Mouse (Mus musculus): ENCODE measurements at regions not wholly inside any gene's neighbourhood (a gene's known extent, or its start where the extent isn't known, plus 50 kb on each side); places are given as distances from the start of the nearest gene placed in this dataset.
A peak's percentile ranks its signal among the peaks of the same experiment; 100 is the strongest.

DNA sequence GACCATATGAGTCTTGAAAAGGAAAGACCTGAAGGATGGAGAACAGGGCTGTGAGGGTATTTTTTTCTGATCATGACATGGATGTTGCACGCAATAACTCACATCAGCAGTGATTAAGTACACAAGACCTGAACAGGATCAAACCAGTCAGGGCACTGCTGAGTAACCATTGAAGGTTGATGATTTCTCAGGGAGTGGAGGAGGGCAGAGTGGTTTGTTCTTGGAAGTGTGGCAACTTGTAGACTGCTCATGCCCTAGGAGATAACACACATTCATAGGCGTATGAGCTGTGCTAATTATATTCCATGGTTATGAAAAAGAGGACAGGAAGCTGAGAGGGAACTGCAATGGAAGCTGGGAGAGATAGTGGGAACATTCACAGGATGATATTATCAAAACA lies 88.8 kb upstream of the Gpc5 start:
- DNase-seq (ENCODE audit: low read depth, low spot score): no peak

DNA sequence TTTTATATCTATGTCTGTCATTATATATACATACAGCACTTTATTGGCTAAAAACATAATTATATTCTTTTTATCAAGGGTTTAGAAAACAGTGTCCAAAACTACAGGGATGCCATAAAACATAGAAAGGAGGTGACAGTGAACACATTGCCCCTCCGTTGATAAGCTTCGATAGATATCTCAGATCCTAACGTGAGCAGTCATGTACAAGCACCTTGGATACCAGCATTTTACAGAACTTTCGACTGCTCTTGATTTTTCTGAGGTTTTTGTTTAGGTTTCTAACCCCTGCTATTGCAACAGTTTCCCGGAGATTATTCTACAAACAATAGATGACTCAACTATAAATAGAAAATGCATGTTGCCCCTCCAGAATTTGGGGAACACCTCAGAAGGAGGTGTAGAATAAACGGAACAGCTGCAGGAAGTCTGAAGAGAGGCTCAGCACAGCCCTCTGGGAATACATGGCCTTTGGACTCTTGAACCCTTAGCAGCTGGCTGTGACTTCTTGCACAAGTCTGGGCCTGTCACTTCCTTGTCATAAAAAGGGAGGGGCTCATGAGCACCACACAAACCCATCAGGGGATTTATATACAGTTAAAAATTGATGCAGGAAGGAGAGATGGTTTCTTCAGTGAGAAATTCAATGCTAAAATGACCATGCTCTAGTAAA lies 87.1 kb upstream of the Gpc5 start:
- DNase-seq (ENCODE audit: low read depth, low spot score): no peak

DNA sequence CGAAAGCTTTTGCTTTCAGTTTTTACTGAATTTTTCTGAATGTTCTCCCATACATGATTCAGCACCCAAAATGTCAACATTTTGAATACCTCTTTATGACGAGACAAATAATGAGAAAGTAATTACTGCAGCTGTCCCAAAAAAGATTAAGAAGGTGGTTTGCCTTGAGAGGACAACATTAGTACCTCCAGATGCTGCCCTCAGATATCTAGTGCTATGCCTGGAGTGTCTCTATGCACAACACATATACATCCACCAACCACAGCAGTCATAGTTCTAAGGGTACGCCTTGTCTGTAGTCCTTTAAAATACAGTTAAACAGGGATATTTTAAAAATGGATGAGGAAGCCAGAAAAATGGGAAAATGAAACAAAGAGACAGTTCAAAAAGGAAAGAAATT lies 81.1 kb upstream of the Gpc5 start:
- DNase-seq (ENCODE audit: low read depth, low spot score): no peak

DNA sequence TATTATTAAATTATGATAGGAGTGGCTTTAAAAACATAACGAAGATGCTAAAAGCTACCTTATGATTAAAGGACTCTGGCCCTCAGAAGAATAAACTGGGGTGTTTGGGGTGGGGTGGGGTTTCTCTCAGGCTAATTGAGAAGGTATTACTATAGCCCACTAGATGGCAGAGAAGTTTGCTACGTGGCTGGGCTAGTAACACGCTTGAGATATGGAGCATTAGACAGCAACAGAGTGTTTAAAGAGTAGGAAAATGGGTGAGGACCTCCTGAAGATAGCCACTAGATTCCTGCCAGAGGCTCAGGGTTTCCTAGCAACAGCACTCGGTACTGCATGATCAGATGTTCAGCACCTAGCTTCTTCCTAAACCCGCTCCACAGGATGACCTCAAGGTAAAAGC lies 76.7 kb upstream of the Gpc5 start:
- DNase-seq (ENCODE audit: low read depth, low spot score): no peak

DNA sequence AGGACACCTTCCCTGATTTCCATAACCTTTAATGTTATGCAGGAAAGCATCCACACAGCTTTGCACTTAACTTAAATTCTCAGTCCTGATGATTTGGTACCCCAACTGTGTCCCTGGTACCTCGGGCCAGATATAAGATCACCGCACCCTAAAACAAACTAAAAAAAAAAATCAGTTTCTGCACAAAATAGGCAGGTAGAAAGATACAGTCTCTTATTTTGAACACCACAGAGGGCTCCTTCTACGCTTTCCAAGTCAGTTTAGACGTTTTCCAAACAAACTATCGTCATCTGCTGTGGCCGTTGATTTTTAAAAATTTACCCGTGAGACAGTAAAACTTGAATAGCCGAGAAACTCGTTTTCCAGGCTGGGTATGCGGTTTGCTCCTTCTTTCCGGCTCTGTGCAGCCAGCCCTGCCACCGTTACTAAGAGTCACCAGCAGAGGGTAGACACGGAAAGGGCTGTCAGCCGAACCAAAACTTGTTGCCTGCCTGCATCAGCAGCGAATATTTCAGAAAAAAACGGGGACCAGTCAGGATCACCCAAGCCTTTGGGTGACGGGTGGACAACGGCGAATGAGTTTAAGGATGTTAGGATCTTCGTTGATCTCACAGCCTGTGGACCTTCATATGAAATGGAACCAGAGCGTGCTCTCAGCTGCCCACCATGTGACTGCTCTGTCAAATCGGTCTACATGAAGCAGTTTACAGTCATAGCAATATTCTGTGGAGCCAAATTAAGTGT lies 74.4 kb upstream of the Gpc5 start:
- DNase-seq (ENCODE audit: low read depth, low spot score): peak; percentile 33

DNA sequence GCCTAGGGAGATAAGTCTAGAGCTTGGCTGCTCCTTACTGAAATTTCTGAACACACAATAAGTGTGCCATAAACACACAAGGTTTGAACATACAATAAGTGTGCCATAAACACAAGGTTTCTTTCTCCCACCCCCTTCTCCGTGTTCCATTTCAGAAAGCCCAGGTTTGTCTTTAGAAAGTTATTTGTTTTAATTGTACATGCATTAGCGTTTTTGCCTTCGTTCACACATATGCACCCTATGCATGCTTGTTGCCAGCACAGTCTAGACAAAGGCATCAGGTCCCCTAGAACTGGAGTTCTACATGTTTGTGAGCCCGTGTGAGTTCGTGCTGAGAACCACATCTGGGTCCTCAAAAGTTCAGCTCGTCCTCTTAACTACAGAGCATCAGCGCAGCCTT lies 64.0 kb upstream of the Gpc5 start:
- DNase-seq (ENCODE audit: low read depth, low spot score): no peak

DNA sequence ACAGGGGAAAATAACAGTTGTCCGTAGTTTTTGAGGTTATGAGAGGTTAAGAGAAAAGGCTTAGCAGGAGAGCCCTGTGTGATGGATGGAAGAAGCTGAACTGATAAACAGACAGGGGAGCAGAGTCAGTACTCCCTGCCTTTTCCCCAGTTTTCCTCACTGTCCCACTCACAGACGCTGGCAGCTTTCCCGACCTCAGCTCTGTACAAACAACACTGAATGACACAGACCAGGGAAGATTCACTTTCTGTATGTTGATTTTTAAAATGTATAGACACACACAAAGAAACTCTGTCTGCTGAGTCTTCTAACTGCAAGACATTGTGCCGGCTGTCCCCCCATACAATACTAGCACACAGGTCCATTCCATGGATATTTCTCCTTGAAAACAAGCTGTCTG lies 60.3 kb upstream of the Gpc5 start:
- no peak for DNase-seq (ENCODE audit: low read depth, low spot score)

DNA sequence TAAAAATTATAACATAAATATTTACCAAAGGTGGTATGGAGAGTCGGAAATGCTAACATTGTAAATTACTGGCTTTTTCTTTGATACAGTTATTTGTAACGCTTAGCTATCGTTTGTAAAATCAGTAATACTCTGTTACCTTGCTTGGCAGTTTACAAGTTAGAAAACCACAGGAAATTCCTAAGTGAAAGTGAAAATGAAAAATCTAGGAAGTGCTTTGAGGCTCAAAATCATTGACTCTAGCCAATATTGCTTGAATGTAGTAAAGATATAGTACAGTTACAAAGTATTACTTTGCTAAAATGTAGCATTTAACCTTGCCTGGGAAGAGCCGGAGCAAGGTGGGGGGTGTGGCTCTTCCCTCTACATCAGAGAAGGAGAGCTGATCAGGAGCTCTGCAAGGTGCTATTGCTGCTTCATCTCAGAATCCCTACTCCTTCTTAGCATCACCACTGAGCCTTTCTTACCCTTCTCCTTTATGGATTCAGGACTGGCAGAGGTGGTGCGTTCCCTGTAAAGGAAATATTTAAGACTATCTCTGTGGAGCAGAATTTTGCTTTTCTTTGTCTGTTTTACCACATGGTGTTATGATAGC lies 58.5 kb upstream of the Gpc5 start:
- no peak for DNase-seq (ENCODE audit: low read depth, low spot score)

DNA sequence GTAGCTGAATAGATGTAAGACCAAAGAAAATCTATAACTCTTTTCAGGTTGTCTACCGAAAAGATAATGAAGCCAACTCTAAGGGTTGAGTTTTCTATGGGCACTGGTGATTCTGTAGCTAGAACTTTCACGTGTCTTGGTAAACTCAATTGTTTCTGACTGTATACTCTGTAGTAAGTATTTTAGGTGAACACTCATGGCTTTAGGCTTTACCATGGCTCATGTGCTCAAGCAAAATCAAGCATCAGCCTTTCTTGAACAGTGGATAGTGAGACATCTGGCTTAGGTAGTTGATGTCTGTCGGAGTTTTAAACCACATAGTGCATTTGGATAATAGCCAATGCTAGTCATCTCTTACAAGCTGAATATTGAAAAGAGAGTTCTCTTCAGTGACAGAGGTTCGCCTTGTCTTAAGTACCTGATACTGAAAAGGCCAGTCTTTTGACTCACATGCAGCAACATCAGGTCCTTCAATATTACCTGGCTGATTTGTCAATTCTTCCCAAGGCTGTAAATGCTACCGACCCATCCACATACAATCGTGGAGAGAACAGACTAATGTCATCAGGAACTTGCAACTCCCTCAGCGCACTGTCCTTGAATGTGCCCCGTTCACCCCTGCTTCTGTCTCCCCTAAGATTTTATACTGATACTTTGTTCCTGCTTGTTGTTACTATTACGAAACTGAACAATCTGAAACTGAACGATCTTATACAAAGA lies 57.1 kb upstream of the Gpc5 start:
- DNase-seq (ENCODE audit: low read depth, low spot score): no peak

DNA sequence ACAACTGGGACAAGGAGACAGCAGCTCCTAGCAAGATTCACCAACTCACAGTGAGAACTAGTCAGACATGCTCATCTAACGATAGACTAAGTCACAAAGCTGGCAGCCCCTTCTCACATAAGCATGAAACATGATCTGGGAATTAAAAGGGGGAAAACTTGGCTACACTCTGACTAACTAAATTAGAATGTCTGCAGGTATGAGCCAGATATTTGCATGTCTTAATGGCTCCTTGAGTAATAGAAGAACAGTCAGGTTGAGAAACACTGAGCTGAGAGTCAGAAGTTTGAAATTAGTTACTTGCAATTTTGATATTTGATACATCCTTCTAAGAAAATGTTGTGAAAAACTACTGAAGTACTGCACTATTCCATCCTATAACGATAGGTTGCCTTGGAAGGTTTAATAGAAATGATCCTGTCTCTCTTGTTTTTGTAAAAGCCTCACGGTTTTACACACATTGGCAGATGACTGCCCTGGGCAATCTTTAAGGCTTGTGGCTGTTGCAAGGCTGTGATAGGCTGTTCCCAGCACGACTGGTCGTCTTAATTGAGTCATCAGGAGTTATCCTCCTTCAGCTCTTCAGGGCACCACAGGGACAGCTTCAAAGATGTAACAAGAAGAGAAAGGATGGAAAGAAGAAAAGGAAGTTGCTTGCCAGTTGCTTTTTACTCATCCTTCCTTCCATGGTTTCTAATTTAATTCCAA lies 54.8 kb upstream of the Gpc5 start:
- no peak for DNase-seq (ENCODE audit: low read depth, low spot score)

DNA sequence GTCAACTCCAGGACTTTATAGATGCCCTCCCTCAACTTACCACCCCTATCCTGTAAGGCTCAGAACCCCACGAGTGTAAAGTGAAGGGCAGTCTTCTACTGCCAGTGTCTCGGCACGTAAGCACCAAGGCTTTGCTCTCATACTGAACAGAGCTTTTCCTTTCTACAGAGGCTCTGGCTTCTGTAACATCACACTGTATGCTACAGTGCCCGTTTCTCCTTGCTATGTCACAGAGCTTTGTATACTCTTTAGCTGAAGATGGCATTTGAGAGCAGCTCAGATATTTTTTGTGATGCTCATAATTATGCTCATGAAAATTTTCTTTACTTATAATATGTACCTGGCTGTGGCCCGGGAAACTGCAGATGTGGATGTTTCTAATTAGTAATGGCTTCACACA lies 53.2 kb upstream of the Gpc5 start:
- DNase-seq (ENCODE audit: low read depth, low spot score): no peak

DNA sequence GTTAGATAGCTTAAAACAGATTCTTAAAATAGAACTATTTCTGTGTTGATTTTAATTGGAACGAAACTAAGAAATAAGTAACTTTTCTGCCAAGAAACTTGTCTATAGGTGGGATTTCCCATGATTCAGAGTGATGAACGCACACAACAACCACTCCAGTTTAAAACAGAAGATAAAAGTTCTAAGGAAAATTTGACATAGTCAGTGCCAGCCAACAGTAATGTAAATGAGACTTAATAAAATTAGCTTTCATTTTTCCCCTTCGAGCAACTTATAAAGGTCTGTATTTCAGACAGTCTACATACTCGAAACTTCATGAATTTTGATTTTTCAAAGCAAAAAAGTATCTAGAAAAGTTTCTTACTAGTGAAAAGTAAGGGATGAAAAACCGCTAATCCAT lies 52.5 kb upstream of the Gpc5 start:
- DNase-seq (ENCODE audit: low read depth, low spot score): no peak

DNA sequence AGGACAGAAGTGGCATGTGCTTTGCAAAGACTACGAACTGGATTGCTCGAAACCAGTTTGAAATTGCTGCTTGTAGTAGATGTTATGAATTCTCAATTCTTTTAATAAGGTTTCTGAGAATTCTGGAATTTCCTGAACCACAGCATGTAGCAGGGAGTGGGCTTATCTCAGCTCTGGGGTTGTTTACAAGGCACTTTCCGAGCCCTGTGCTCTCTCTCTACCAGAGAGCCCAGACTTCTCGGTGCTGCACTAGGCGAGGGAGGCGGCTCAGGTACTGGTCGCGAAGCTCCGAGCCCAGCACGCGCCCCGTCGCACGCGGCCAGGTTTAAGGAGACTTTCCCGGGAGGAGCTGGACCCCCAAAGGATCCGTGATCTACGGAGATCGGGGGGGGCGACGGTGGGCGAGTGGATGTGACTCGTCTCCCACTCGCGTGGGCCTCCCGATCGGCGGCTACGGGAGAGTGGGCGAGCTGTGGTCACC lies 51.9 kb upstream of the Gpc5 start:
- no peak for DNase-seq (ENCODE audit: low read depth, low spot score)

DNA sequence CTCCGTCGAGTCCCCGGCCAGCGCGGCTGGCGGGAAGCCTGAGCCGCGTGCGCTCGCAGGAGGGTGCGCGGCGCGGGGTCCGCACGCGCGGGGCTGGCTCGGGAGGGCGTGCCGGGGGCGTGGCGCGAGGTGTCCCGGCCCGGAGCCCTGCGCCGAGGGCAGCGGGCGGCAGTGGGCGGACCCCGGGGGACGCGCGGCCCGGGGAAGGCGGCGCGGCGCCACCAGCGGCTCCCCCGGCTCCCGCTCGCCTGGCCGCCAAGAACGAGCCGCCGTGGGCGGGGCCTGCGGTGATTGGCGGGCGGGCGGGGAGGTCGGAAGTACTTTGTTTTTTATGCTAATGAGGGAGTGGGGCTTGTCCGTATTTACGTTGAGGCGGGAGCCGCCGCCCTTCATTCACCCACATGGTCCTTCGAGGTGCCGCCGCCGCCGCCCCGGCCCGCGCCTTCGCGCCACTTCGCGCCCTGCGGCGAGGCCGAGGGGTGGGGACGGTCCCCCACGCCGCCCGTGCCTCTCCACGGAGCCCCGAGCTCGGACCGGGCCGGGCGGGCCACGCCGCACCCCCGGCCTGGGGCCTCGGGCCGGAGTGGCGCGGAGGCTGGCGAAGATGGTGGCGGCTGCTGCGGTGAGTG lies 51.3 kb upstream of the Gpc5 start:
- peak; percentile 23 for DNase-seq (ENCODE audit: low read depth, low spot score)

DNA sequence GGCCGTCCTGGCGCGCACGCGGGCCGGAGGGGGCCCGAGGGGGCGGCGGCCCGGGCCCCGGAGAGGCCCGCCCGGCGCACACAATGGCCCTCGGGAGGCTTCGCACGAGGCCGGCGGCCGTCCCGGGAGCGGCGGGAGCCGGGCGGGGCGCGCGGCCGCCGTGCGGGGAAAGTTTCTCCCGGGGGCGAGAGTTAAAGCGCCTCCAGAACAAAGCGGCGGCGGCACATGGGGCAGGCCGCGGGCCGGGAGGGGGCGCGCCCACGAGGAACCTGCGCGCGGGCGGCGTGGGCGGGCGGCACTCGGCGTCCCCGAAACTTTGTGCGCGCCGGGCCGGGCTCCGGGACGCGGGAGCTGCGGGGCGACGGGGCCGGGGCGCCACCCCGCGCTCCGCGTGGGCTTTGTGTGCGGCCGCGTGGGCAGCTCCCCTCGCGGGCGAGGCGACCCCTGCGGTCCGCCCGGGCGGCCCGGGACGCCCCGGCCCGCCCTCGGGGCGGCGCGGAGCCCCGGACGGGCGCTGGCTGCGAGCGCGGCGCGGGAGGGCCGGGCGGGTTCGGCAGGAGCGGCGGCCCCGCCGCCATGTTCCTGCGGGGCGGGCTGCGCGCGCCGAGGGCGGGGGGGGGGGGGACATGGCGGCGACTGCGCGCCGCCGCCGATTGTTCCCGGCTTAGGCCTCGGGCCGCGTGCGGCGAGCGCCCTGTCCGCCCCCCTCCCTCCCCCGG lies 50.5 kb upstream of the Gpc5 start:
- no peak for DNase-seq (ENCODE audit: low read depth, low spot score)

DNA sequence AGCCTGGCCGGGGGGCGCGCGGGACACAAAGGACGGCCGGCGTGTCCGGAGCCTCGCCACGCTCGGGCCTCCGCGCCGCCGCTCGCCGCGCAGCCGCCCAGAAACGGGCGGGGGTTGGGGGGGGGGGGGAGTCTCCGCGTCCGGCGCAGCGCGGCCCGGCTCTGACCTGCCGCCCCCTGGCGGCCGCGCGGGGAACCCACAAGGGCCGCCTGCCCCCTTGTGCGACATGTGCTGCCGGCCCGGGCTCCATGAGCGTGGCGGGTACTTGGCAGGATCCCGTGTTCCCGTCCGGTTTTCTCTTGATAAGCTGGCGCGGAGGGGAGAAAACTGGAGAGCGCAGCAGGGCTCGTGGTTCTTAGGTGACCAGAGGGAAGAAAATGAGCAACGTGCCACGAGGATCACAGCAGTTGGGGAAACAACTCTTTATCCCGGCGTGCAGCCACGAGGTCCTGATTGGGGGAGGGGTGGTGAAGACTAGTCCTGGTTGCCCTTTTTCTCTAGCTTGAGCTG lies 49.9 kb upstream of the Gpc5 start:
- peak; percentile 45 for DNase-seq (ENCODE audit: low read depth, low spot score)
